Mouse (Mus musculus) heart, postnatal 0 days (tissue): ENCODE measurements around the gene Abcc3.

ENCODE experiments used
- CTCF ChIP-seq: IDR thresholded peaks from 2 replicates; pipeline ENCODE4 v1.5.1; 2016; ENCODE audit warnings: antibody characterized with exemption, control low read depth, low read depth
- EP300 ChIP-seq: IDR thresholded peaks from 2 replicates; pipeline ENCODE4 v1.6.1; 2016; ENCODE audit warnings: antibody characterized with exemption, low read depth

GRCm38 (mm10) chr11:94413516-94413915, 20.7 kb upstream of the Abcc3 start:
- no peak for TF ChIP-seq CTCF
- TF ChIP-seq EP300: no peak
